Mouse (Mus musculus) midbrain, postnatal 0 days (tissue): ENCODE data around the gene 1700025G04Rik. TPM values are rescaled to one million over a fixed set of nuclear protein-coding genes. Genes with fewer than 3 reads are reported as not detected.

ENCODE experiments used
- ATAC-seq: fragments of 200-750 bp; cut with Nextera tagmentation; 2 replicates; pipeline ENCODE4 v1.8.0; 2017; ENCODE audit warnings: moderate number of reproducible peaks, mild to moderate bottlenecking, moderate TSS enrichment, moderate library complexity; ENCODE audit not compliant: low FRiP score
- DNase-seq: peaks from one replicate; pipeline ENCODE4 v3.0.0-alpha.2; 2015; ENCODE audit warnings: low spot score
- H3K27ac ChIP-seq: fragments of 300-500 bp; sonication (generic); 2 replicates; pipeline ENCODE4 v1.5.1; 2014; ENCODE audit warnings: low read depth, mild to moderate bottlenecking, low read length, mixed read lengths
- H3K27me3 ChIP-seq: fragments of 300-500 bp; sonication (generic); 2 replicates; pipeline ENCODE4 v1.6.1; 2014; ENCODE audit warnings: low read length, control low read depth, mixed read lengths; ENCODE audit not compliant: insufficient read depth
- H3K36me3 ChIP-seq: fragments of 300-500 bp; sonication (generic); 2 replicates; pipeline ENCODE4 v1.6.1; 2014; ENCODE audit warnings: low read length, control low read depth, mixed read lengths; ENCODE audit not compliant: insufficient read depth
- H3K4me1 ChIP-seq: fragments of 300-500 bp; sonication (generic); 2 replicates; pipeline ENCODE4 v1.6.1; 2014; ENCODE audit warnings: mild to moderate bottlenecking, control low read depth, antibody characterized with exemption, low read length, mixed read lengths; ENCODE audit not compliant: insufficient read depth
- H3K4me2 ChIP-seq: fragments of 300-500 bp; sonication (generic); 2 replicates; pipeline ENCODE4 v1.6.1; 2014; ENCODE audit warnings: low read depth, mild to moderate bottlenecking, low read length, mixed read lengths; ENCODE audit not compliant: poor library complexity, severe bottlenecking
- H3K4me3 ChIP-seq: fragments of 300-500 bp; sonication (generic); 2 replicates; pipeline ENCODE4 v1.5.1; 2014; ENCODE audit warnings: low read depth, mild to moderate bottlenecking, low read length, moderate library complexity
- H3K9ac ChIP-seq: fragments of 300-500 bp; sonication (generic); replicated peaks from 2 replicates; pipeline ENCODE4 v1.6.1; 2014; ENCODE audit warnings: mild to moderate bottlenecking, low read length, moderate library complexity, mixed read lengths; ENCODE audit not compliant: poor library complexity, severe bottlenecking
- H3K9me3 ChIP-seq: fragments of 300-500 bp; sonication (generic); 2 replicates; pipeline ENCODE4 v1.6.1; 2016; ENCODE audit warnings: low read length, control low read depth
- CTCF ChIP-seq: IDR thresholded peaks from 2 replicates; pipeline ENCODE4 v1.5.1; 2016; ENCODE audit warnings: antibody characterized with exemption, mild to moderate bottlenecking
- WGBS: fragments of 180-500 bp; shearing (Covaris S2); extraction: QIAGEN DNeasy Blood & Tissue Kit; methylation state at CpG from one replicate; pipeline ENCODE4 v1.1.7; 2014; 5-methylcytosine and 5-hydroxymethylcytosine counted together
- polyA plus RNA-seq: library from polyadenylated mRNA; unstranded; fragments of >200 nt; fragmentation: Nextera tagmentation; extraction: Ambion mirVana; gene quantifications from 2 replicates; pipeline ENCODE4 v1.2.1, GENCODE M21; 2015
- total RNA-seq: library from RNA; depleted of rRNA; stranded (reverse); fragments of >200 nt; gene quantifications from 2 replicates; pipeline ENCODE4 v1.2.3, GENCODE M21; 2014

The 1700025G04Rik gene
- total and polyA plus RNA-seq, 2 experiments from 2014 or later: 22.6 to 24.0 TPM

DNA sequence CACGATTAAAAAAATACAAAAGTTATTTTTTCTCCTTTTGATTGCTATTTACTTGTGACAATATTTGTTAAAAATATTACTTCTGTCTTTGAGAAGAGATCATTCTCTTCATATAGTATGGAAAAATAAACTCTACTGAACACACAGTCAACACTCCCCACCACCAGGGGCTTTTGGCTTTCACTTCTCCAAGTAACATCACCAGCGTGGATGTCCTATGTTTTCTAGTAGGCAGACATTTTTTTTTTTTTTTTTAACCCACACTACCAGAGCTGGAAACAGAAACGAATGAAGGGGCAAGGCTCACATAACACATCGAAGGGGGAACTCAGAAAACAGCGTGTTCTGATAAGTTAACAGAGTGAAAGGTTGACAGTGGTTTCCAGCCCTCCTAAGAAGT is 197.9 kb downstream of the 1700025G04Rik start:
- ATAC-seq: no peak
- no peaks in the 10 kb centered on the region for H3K36me3 ChIP-seq
- H3K4me1 ChIP-seq: 0 out of 2 replicates have a peak, but pooled peaks cover 7% of the 10 kb centered on the region
- H3K4me2 ChIP-seq: no peak overlapping the region
- H3K4me3 ChIP-seq: no peak overlapping the region
- WGBS: 94% methylated on average over 5 of the region's 5 CpGs
- no peak overlapping the region for H3K27ac ChIP-seq
- H3K9me3 ChIP-seq: no peaks in the 10 kb centered on the region
- no peaks in the 10 kb centered on the region for H3K27me3 ChIP-seq
- H3K9ac ChIP-seq: no peak overlapping the region
- no peak for DNase-seq
- TF ChIP-seq CTCF: no peak

DNA sequence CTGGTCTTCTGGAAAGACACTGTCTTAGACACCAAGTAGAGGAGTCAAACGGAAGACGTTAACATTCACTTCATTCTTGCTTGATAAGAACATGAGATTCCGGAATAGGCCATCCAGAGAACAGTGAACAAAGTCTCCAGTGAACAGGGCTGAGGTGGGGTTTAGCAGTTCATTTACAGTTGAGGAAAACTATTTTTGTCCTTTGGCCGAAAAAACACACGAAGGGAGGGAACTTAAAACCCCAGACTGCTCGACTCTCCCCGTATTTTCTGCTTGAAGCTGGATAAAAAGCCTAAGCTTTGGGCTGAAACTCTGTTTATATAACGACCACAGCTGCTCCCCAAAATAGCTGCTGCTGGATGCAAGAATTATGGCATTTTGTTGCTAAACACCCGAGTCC is 198.7 kb downstream of the 1700025G04Rik start:
- DNase-seq (no peak), ATAC-seq (no peak)
- Histone ChIP-seq H3K9me3 (no peaks in the 10 kb centered on the region), H3K4me1 (0 out of 2 replicates have a peak, but pooled peaks cover 7% of the 10 kb centered on the region), H3K9ac (no peak overlapping the region), H3K27me3 (no peaks in the 10 kb centered on the region), H3K27ac (no peak overlapping the region), H3K4me3 (no peak overlapping the region), H3K4me2 (no peak overlapping the region), H3K36me3 (no peaks in the 10 kb centered on the region)
- 90% methylated on average over 9 of the region's 9 CpGs for WGBS
- no peak for TF ChIP-seq CTCF

GRCm38 (mm10) chr1:151890041-151890621 is 199.8 kb downstream of the 1700025G04Rik start:
- Histone ChIP-seq H3K4me2 (no peak overlapping the region), H3K9ac (no peak overlapping the region), H3K27me3 (no peaks in the 10 kb centered on the region), H3K9me3 (no peaks in the 10 kb centered on the region), H3K4me3 (no peak overlapping the region), H3K36me3 (no peaks in the 10 kb centered on the region), H3K27ac (peak overlapping the region; percentile 51), H3K4me1 (0 out of 2 replicates have a peak, but pooled peaks cover 7% of the 10 kb centered on the region)
- 0 out of 2 replicates have a peak, but pooled peaks have one; percentile 42 for ATAC-seq
- TF ChIP-seq CTCF: no peak
- 52% methylated on average over 14 of the region's 14 CpGs for WGBS
- DNase-seq: peak; percentile 61

- DNase-seq: no peak
- Histone ChIP-seq H3K4me2 (no peak overlapping the region), H3K36me3 (no peaks in the 10 kb centered on the region; the same call in 1 of the 2 replicates), H3K27me3 (no peaks in the 10 kb centered on the region), H3K9ac (no peak overlapping the region), H3K4me1 (0 out of 2 replicates have a peak, but pooled peaks cover 7% of the 10 kb centered on the region), H3K9me3 (no peaks in the 10 kb centered on the region), H3K27ac (no peak overlapping the region), H3K4me3 (no peak overlapping the region)
- 57% methylated on average over 5 of the region's 5 CpGs for WGBS
- no peak for ATAC-seq
- no peak for TF ChIP-seq CTCF
Observed at GRCm38 (mm10) chr1:151887631-151888030, 202.3 kb downstream of the 1700025G04Rik start.

GRCm38 (mm10) chr1:151887126-151887525 is 202.8 kb downstream of the 1700025G04Rik start:
- Histone ChIP-seq H3K27ac (no peak overlapping the region), H3K36me3 (no peaks in the 10 kb centered on the region; the same call in 1 of the 2 replicates), H3K4me2 (no peak overlapping the region), H3K9me3 (no peaks in the 10 kb centered on the region), H3K4me1 (0 out of 2 replicates have a peak, but pooled peaks cover 7% of the 10 kb centered on the region), H3K9ac (no peak overlapping the region), H3K27me3 (no peaks in the 10 kb centered on the region), H3K4me3 (no peak overlapping the region)
- TF ChIP-seq CTCF: no peak
- ATAC-seq: no peak
- no peak for DNase-seq
- 93% methylated on average over 10 of the region's 10 CpGs for WGBS

- Histone ChIP-seq H3K4me3 (no peak overlapping the region), H3K4me1 (0 out of 2 replicates have a peak, but pooled peaks cover 7% of the 10 kb centered on the region), H3K9me3 (no peaks in the 10 kb centered on the region), H3K4me2 (no peak overlapping the region), H3K9ac (no peak overlapping the region), H3K27ac (no peak overlapping the region), H3K36me3 (no peaks in the 10 kb centered on the region; the same call in 1 of the 2 replicates), H3K27me3 (no peaks in the 10 kb centered on the region)
- WGBS: 96% methylated on average over 2 of the region's 2 CpGs
- ATAC-seq: no peak
- TF ChIP-seq CTCF: no peak
- DNase-seq: no peak
Observed at GRCm38 (mm10) chr1:151886171-151886570, 203.8 kb downstream of the 1700025G04Rik start.
